Mouse (Mus musculus): ENCODE results near the gene Gng11. TPM values are rescaled to one million over a fixed set of nuclear protein-coding genes. Genes with fewer than 3 reads are reported as not detected.
A peak's percentile ranks its signal among the peaks of the same experiment; 100 is the strongest.

Gng11 gene
- 10.7 TPM for polyA plus RNA-seq (2012; fragmentation: generic; extraction: Trizol)
- long read RNA-seq, experiment 1, transcript Gng11-201 (2 exons, 919 nt), result major isoform, 16 of 16 reads
- long read RNA-seq, experiment 1, partial matches to known transcripts, result 0 of 16 reads
- long read RNA-seq, experiment 1, other reads (novel, unspliced or antisense), result 0 of 16 reads
- long read RNA-seq, experiment 2, result 0 reads

DNA sequence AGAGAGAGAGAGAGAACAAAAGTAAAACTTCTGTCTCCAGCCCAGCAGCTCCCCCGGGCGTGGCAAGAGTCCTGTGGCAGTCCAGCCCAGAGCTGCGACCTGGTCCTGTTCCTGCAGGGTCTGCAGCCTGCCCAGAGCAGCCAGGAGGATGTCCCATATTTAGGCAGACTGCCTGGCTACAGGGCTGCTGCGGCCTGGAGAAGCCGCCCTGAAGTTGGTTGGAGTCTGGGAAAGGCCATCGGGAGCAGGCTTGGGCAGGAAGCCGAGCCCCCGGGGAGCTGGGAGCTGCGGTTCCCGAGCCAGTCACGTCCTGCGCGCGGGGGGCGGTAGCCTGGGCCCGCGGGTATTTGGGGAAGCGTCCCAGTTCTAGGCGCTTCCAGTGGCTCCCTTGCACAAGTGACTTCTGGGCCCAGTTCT is at the start of gene Gng11:
Gng11 (plus strand) TSS at position 15 of the 417 bp plus-strand sequence.
- Histone ChIP-seq H3K27me3 (ENCODE audit: control insufficient read depth, insufficient read depth, insufficient read length) (no peaks in the 10 kb centered on the region), H3K4me3 (ENCODE audit: insufficient read depth, poor library complexity, severe bottlenecking) (no peak within 1 kb of the TSS), H3K36me3 (ENCODE audit: control insufficient read depth, insufficient read depth) (no peaks in the 10 kb centered on the region), H3K79me3 (ENCODE audit: low read depth) (no peaks in the 10 kb centered on the region), H3K79me2 (ENCODE audit: control insufficient read depth, insufficient read depth) (no peaks in the 10 kb centered on the region), H3ac (ENCODE audit: control insufficient read depth, insufficient read length, low read depth) (peak within 1 kb of the TSS; percentile 55)
- TF ChIP-seq CEBPB (IDR thresholded peaks at IDR 0.05; ENCODE audit: low read depth) (no peak), USF1 (IDR thresholded peaks at IDR 0.05; ENCODE audit: low read depth) (no peak), CTCF (IDR thresholded peaks at IDR 0.05; ENCODE audit: control insufficient read depth, insufficient read depth, insufficient read length) (no peak), MAX (IDR thresholded peaks at IDR 0.05) (no peak)

DNA sequence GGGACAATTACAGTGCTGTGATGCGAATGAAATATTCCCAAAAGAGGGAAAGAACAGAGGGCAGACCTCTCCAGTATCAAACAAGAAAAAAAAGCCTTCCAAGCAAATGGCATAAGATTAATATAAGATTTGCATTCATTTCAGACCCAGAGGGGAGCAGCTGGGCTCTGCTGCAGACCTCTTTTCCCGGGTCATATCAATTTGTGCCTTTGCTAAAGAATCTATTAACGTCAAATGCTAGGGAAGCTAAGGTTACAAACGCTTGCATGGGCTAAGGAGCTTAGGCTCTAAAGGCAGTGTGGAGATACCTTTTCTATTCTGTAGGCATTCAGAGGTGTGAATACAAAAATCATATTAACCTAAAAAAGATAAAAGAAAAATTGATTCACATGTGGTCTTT is 48.7 kb upstream of the Gng11 start:
- Histone ChIP-seq H3K79me2 (ENCODE audit: control insufficient read depth, insufficient read depth) (no peaks in the 10 kb centered on the region), H3K27me3 (ENCODE audit: control insufficient read depth, insufficient read depth, insufficient read length) (no peaks in the 10 kb centered on the region), H3ac (ENCODE audit: control insufficient read depth, insufficient read length, low read depth) (no peak overlapping the region), H3K79me3 (ENCODE audit: low read depth) (no peaks in the 10 kb centered on the region), H3K36me3 (ENCODE audit: control insufficient read depth, insufficient read depth) (no peaks in the 10 kb centered on the region), H3K4me3 (ENCODE audit: insufficient read depth, poor library complexity, severe bottlenecking) (no peak overlapping the region)
- TF ChIP-seq FOSL1 (IDR thresholded peaks at IDR 0.05; ENCODE audit: insufficient read depth, low read length, poor library complexity, severe bottlenecking) (no peak), CTCF (IDR thresholded peaks at IDR 0.05; ENCODE audit: control insufficient read depth, insufficient read depth, insufficient read length) (no peak), MAX (IDR thresholded peaks at IDR 0.05) (no peak)

DNA sequence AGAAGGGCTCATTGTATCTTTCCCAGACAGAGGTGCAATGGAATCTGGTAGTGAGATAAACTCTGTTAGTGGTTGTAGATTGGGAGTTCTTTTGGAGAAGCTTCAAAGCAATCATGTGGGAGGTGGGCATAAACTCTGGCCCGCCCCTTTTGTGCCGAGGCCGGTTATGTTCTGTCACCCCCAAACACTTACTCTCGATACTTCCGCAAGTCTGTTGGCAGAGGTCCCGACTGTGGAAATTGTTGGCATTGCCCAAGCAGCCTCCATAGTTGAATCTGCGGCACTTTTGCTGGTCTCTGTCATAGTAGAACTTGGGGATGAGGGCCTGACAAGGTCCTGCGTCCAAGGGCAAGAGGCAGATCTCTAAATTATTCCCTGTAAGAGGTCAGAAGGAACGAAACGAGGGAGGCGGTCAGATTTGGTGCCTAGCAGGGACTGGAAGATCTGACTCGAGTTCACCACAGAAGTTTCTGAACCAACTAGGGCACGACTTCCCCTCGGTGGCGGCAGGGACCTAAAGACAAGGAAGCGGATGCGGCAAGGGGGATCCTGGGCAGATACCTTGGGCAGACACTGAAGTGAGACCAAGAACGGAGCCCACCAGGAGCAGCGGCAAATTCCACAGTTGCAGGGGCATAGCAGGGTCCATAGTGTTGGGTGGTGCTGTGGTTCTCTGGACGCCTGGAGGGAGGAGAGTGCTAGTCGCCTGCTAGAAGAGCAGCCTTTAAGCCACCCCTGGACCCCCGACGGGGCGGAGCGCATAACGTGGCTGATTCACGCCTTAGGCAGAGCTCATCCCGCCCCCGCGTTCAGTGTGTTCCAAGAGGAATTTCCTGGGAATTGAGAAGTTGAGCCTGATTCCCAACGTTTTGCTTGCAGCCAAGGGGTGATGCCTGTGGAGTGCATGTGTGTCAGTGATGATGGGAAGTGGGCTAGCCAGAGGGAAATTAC is 35.8 kb upstream of the Gng11 start:
- Histone ChIP-seq H3K79me3 (ENCODE audit: low read depth) (no peaks in the 10 kb centered on the region), H3K79me2 (ENCODE audit: control insufficient read depth, insufficient read depth) (no peaks in the 10 kb centered on the region), H3K36me3 (ENCODE audit: control insufficient read depth, insufficient read depth) (no peaks in the 10 kb centered on the region), H3ac (ENCODE audit: control insufficient read depth, insufficient read length, low read depth) (no peak overlapping the region), H3K4me3 (ENCODE audit: insufficient read depth, poor library complexity, severe bottlenecking) (no peak overlapping the region), H3K27me3 (ENCODE audit: control insufficient read depth, insufficient read depth, insufficient read length) (no peaks in the 10 kb centered on the region)
- TF ChIP-seq MYOD1 (IDR thresholded peaks at IDR 0.05; ENCODE audit: control insufficient read depth, insufficient read length, low read depth), result no peak
- no peak for TF ChIP-seq USF1 (IDR thresholded peaks at IDR 0.05; ENCODE audit: low read depth)
- TF ChIP-seq CTCF (IDR thresholded peaks at IDR 0.05; ENCODE audit: control insufficient read depth, insufficient read depth, insufficient read length), result no peak
- no peak for TF ChIP-seq CEBPB (IDR thresholded peaks at IDR 0.05; ENCODE audit: low read depth)
- no peak for TF ChIP-seq FOSL1 (IDR thresholded peaks at IDR 0.05; ENCODE audit: insufficient read depth, low read length, poor library complexity, severe bottlenecking)
- no peak for TF ChIP-seq MYOG (IDR thresholded peaks at IDR 0.05; ENCODE audit: control insufficient read depth, extremely low read depth, insufficient read length)
- no peak for TF ChIP-seq MAX (IDR thresholded peaks at IDR 0.05)

DNA sequence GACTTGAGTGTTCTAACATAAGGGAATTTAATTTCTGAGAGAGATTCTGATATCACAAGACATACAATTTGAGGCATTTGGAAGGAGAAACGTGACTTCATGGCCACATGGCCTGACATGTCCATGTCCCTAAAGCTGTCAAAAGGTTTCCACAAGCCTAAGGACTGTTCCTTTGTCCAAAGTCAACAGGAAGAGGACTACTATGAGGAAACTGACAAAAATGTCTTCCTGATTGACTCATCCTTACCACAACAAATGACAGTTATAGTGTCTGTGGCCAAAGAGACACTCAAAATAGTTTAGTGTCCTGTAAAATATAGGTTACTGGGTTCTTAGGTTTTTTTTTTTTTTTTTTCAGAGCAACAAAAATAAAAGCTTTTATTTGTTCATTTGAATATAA is 30.0 kb upstream of the Gng11 start:
- no peaks in the 10 kb centered on the region for H3K79me2 ChIP-seq (ENCODE audit: control insufficient read depth, insufficient read depth)
- H3K36me3 ChIP-seq (ENCODE audit: control insufficient read depth, insufficient read depth), result no peaks in the 10 kb centered on the region
- no peak overlapping the region for H3K4me3 ChIP-seq (ENCODE audit: insufficient read depth, poor library complexity, severe bottlenecking)
- no peaks in the 10 kb centered on the region for H3K27me3 ChIP-seq (ENCODE audit: control insufficient read depth, insufficient read depth, insufficient read length)
- TF ChIP-seq CTCF (IDR thresholded peaks at IDR 0.05; ENCODE audit: control insufficient read depth, insufficient read depth, insufficient read length), result no peak
- no peak for TF ChIP-seq USF1 (IDR thresholded peaks at IDR 0.05; ENCODE audit: low read depth)
- TF ChIP-seq FOSL1 (IDR thresholded peaks at IDR 0.05; ENCODE audit: insufficient read depth, low read length, poor library complexity, severe bottlenecking), result no peak
- TF ChIP-seq MAX (IDR thresholded peaks at IDR 0.05), result peak; percentile 42
- no peak for TF ChIP-seq MYOD1 (IDR thresholded peaks at IDR 0.05; ENCODE audit: control insufficient read depth, insufficient read length, low read depth)
- TF ChIP-seq CEBPB (IDR thresholded peaks at IDR 0.05; ENCODE audit: low read depth), result no peak
- H3K79me3 ChIP-seq (ENCODE audit: low read depth), result no peaks in the 10 kb centered on the region
- no peak overlapping the region for H3ac ChIP-seq (ENCODE audit: control insufficient read depth, insufficient read length, low read depth)

DNA sequence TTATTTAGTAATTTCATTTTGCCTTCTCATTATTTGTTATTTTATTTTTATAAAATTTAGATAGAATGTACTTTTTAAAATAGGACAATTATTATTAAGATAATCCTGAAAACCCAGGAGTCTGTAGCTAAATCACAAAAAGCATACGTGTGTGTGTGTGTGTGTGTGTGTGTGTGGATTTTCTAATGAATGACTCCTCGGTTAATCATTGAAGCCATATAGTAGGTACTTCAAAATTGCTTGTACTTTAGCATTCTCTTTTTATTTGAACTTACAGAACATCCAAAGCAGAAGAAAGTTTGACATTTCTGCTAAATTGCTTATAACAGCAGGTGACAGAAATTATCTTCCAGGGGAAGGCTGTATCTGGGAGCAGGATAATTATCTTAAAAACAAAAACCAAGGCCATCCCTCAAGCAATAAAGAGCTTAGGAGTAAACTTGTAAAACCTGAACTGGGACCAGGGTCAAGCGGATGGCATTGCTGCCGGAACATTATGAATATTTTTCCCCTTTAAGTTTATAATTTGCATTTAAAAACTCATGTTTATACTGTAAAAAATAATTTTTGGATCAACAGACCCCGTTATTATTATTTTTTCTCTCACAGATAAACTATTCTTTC is 20.9 kb upstream of the Gng11 start:
- Histone ChIP-seq H3K4me3 (ENCODE audit: insufficient read depth, poor library complexity, severe bottlenecking) (no peak overlapping the region), H3K79me3 (ENCODE audit: low read depth) (no peaks in the 10 kb centered on the region), H3K27me3 (ENCODE audit: control insufficient read depth, insufficient read depth, insufficient read length) (no peaks in the 10 kb centered on the region), H3K79me2 (ENCODE audit: control insufficient read depth, insufficient read depth) (no peaks in the 10 kb centered on the region), H3ac (ENCODE audit: control insufficient read depth, insufficient read length, low read depth) (no peak overlapping the region), H3K36me3 (ENCODE audit: control insufficient read depth, insufficient read depth) (no peaks in the 10 kb centered on the region)
- TF ChIP-seq MYOG (IDR thresholded peaks at IDR 0.05; ENCODE audit: control insufficient read depth, extremely low read depth, insufficient read length) (no peak), MAX (IDR thresholded peaks at IDR 0.05) (no peak), CTCF (IDR thresholded peaks at IDR 0.05; ENCODE audit: control insufficient read depth, insufficient read depth, insufficient read length) (no peak), USF1 (IDR thresholded peaks at IDR 0.05; ENCODE audit: low read depth) (no peak), MYOD1 (IDR thresholded peaks at IDR 0.05; ENCODE audit: control insufficient read depth, insufficient read length, low read depth) (no peak), FOSL1 (IDR thresholded peaks at IDR 0.05; ENCODE audit: insufficient read depth, low read length, poor library complexity, severe bottlenecking) (no peak)
